Mouse (Mus musculus) spleen, embryonic (tissue): Measurements from ENCODE around the gene Flnc.

Experiments
- CTCF ChIA-PET: fragments of 350-600 bp; sonication (Branson Sonifier 250); formaldehyde crosslinking; loops from one replicate; lab custom pipeline; 2022; lab: Charles Lee

Flnc gene

DNA sequence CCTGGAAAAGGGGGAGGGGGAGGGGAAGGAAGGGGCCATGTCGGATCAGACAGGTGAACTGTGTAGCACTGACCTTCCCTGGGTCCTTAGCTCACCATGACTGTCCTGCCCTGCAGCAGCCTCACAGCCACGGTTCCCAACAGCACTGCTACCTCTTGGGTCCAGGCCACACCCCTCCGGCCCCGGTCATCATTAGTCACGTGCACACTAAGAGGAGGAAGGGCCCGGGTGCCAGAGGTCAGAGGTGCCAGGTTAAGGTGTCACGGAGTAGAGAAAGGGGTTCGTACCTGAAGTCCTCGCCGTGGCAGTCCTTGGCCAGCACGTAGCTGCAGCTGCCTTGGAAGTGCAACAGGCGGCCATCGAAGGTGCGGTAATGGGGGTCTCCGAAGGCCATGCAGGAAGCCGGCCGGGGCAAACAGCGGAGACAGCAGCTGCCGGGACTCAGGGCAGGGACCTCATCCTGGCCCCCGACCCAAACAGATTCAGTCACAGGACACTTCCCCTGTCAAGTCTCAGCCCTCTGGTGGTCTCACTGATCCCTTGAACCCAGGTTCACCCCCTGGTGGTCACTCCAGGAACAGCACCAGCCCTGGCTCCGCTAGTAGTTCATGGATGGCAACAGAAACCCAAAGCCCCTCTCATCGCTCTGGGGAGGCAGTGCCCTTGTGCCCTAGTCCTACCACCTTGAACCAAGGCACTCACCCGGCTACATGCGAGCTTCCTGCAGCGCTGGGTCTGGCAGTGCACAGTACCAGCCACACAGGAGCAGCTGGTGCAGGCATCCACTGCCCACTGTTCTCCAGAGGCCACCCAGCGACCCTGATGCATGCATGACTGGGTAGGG lies 51.9 kb downstream of the Flnc start:
- CTCF ChIA-PET, result interaction anchor here (0.6 to 0.9 kb wide), 3 partner anchors 10 to 51 kb away, joined by 3 read pairs; no protein-coding TSS in a partner anchor

DNA sequence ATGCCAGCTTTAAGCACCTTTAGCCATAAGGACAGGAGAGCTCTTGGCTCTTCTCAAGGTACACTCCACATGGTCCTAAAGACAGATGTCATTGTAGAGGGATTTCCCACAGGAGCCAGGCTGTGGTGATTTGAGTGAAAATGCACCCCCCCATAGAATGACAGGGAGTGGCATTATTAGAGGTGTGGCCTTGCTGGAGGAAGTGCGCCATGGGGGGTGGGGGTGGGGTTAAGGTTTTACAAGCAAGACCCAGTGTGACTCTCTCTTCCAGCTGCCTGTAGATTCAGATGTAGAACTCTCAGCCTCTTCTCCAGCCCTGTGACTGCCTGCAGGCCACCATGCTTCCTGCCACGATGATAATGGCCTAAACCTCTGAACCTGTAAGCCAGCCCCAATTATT lies 52.9 kb downstream of the Flnc start:
- CTCF ChIA-PET, result interaction anchor here (0.6 to 0.9 kb wide), 2 partner anchors 10 to 50 kb away, joined by 3 to 7 read pairs; no protein-coding TSS in a partner anchor

DNA sequence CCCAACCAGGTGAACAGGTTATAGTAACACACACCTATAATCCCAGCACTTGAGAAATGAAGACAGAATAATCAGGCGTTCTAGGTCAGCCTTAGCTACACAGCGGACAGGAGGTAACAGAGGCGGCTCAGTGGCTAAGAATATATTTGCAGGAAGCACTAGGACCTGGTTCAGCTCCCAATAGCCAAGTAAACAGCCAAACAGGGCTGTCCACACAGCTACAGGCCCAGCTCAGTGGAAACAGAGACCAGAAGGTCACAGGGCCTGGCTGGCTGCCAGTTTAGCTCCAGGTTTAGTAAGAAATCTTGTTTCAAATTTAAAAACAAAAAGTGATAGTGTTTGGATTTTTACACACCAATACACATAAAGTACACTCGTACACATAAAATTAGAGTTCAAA lies 61.0 kb downstream of the Flnc start:
- CTCF ChIA-PET, result no interaction called here

DNA sequence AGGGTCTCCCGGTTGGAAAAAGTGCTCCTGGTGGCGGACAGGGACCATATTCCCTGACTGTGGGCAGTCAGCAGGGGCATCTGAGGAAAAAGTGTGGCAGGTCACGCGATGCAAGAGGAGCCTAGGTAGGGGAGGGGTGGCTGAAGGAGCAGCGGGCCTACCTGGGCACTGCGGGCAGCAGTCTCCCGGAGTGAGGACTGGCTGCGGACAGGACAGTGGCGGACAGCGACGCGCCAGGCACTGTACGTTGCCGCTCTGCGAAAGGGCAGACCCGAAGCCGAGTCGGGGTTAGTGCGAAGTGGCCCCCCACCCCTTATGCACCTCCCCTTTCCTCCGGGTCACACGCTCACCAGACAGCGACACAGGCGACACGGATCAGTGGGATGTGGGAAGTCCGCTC lies 63.2 kb downstream of the Flnc start:
- CTCF ChIA-PET, result no interaction called here

DNA sequence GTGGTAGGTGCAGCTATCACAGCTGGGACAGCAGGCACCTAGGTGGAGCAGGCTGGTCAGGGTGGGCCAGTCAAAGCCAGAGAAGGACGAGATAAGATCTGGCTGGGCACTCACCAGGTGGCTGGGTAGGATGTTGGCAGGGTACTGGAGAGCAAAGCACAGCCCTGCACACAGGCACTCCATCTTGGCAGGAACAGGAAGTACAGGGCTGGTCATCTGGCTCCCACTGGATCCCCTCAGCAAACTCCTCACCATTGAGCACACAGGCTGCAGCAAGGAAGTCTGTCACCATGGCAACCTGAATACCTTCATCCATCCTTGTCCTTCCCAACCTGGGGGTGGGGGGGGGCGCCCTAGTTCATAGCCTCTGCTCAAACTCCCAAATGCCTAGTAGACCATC lies 64.7 kb downstream of the Flnc start:
- CTCF ChIA-PET, result no interaction called here

DNA sequence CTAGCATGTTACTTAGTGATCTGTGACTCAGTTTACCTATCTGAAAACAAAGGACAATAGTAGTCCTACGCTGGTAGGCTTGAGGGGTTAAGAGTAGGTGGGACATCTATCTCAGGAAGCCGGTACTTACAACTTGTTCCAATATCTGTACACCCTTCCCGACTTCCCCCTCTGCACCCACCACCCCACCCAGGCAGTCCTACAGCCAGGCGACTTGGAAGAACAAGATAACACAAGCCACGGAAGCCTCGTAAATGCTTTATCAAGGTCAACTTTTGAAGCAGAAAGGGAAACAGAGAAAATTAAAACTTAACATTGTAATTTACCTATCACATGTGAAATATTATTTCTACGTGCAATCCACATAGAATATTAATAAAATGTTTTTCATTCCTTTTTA lies 67.1 kb downstream of the Flnc start:
- CTCF ChIA-PET, result no interaction called here

DNA sequence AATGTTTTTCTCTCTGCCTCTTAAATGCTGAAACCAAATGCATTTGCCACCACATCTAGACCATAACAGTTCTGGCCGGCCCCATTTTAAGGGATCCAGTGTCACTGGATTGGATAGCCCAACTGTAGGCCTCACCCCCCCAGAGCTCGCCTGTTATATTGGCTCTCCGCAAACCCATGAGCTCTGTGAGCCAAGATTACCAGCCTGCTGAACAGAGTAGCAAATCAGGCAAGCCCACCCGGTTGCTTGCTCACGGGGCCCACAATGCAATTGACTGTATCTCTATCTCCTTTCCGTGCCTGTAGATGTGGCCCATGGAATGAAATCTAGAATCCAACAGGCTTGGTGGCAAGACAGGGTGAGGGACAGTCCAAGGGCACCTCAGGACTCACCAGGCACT lies 67.8 kb downstream of the Flnc start:
- CTCF ChIA-PET, result no interaction called here

DNA sequence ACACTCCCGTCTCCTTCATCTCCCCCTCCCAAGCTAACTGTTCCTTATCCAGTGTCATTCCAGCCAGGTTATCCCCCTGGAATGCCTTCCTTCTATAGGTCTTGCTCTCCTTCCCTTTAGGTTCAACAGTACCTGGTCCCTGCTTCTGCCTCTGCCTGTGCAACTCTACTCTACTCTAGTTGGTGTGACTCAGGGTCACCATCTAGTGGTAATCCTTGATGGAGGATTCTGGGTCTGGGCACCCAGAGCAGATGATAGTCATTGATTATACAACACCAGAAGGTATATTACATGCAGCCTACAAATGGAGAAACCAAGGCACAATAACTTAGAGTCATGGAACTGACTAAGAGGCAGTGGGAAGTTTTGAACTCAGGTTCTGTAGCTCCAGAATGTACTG lies 68.5 kb downstream of the Flnc start:
- CTCF ChIA-PET, result interaction anchor here (0.7 kb wide), 1 partner anchor 17 kb away, joined by 3 read pairs; no protein-coding TSS in a partner anchor

DNA sequence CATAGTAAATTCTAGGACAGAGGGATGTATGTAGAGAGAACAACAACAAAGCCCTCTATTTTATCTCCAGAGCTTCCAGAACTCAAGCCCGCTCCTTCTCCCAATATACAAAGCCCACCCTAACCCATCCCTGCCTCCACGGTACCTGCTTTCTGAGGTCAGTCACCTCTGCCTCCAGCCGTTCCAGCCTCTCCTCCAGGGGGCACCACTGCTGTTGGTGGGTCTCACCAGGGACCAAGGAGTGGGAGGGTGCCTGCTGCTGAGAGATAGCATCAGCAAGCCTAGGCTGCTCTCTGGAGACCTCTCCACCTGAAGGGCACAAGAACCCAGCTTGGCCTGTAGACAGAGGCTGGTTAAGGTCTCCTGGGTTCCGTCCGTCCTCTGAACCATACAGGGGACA lies 72.4 kb downstream of the Flnc start:
- CTCF ChIA-PET, result no interaction called here

DNA sequence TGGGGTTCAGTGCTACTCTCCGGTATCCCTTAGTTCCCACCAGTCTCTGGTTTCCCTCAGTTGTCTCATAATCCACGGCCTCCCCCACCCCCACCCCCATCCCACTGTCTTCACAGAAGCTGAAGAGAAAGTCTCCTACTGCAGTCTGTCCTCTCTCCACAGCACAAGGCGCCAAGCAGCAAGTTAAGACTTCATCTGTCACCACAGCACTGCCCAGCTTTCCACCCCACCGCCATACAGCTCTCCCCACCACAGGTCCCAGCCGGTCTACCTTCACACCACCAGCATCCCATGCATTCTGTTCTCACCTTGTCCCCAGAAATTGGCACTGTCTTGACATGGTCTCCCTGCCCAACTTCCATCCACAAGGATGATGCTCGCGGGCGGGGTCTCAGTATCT lies 73.8 kb downstream of the Flnc start:
- CTCF ChIA-PET, result no interaction called here

DNA sequence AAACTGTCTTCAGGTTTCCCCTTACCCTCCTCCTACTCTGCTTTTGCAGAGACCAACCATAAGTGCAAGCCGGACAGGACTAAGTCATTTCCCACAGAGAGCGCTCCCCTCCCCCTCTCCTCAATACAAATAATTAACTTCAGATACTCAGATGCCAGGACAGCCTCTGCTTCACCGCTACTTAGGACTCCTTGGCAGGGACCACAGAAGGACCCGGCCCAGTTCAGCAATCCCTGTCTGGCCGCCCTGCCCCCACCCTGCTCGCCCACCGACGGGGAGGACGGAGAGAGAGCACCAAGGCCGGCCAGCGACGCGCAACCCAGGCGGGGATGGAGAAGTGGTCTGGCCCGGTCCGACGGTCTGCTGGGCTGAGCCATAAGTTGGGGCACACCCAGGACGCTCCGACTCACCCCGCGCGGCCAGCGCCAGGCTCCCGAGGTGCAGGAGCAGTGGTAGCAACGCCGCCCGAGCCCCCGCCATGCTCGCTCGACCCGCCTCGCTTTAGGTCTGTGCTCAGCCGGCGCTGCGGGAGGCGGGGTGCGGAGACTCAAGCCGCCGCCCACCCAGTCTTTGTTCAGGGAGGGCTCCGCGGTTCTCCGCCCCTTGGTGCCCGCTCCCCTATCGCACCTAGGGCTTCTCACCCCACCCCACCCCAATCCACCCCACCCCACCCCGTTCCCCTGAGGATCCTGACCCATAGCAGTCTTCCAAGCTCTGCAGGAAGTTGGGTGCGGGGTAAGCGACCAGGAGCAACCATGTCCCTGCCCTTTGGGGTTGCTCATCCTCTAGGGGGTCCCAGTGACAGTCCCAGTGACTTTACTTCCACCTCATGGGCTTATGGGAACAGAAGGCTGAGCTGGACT lies 74.6 kb downstream of the Flnc start, which contains the start of gene Kcp:
Kcp (minus strand) TSS at position 506 of the 863 bp plus-strand sequence.
- CTCF ChIA-PET, result no interaction called here

DNA sequence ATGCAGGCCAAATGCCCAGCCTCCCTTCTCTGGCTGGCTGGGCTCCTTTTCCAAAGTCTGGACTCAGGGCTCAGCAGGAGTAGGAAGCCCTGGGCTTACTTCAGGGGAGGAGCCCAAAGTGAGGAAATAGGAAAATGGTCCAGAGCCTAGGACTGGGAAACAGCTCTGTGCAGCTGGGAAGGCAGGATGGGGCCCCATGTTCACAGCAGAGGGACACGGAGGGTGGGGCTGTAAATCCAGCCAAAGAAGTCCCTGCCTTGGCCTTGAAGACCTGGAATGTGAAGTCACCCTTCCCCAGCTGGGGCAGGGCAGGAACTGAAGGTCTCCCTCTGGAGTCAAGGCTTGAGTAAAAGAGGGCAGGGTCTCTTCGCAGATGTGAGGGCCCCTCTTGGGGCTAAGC lies 76.0 kb downstream of the Flnc start:
- CTCF ChIA-PET, result no interaction called here
